In the genomic region with DNA sequence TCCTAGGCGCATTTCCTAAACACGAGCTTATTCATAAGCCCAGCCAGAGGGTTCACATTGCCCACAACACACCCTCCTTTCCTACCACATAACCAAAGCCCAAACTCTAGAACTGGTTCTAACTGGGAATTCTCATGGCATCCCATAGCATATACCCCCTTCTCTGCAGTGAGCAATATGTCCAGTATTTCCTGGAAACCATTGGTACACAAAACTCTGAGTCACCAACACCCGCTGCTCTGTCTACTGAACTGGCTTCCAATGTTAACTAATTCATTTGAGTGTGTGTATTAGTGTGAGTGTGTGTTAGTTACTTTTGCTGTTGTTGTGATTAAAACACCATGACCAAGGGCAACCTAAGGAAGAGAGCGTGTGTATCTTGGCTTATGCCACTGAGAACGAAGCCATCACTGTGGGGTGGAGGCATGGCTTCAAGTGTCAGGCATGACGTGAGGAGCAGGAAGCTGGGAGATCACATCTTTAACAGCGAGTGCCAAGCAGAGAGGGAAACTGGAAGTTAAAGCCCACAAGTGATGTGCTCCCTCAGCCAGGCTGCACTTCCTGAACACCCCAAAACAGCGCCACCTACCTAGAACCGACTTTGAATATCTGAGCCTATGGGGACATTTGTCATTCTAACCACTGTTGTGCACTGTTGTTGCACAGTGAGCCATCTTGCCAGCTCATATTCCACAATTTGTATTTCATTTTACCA, we compare ENCODE assay signal across 34 mouse cellular contexts. TPM values are rescaled to one million over a fixed set of nuclear protein-coding genes. Genes with fewer than 3 reads are reported as not detected.
A peak's percentile ranks its signal among the peaks of the same experiment; 100 is the strongest.
DNase-seq lines count a peak whose midpoint lies in the region; ATAC-seq and TF ChIP-seq lines count a peak whose summit lies in the region.
"Had no signal": no experiment of that assay in that cellular context is flagged by ENCODE, and none has a peak within 500 bp of the region (broad histone marks: within the 10 kb centered on the region; RNA-seq: fewer than 3 reads in every experiment).

No protein-coding gene starts in this region.

- no peak for TF ChIP-seq EP300 in liver, embryonic 14.5 days (IDR thresholded peaks at IDR 0.05; ENCODE audit: low read depth)
- no peak for TF ChIP-seq EP300 in ES-Bruce4 (IDR thresholded peaks at IDR 0.05; ENCODE audit: insufficient read depth, low read depth, low read length)

- H3K4me3 ChIP-seq in liver, embryonic 14.5 days (ENCODE audit: insufficient read depth in 1 of 2, low read depth in 2 of 2, low read length in 2 of 2), result no peak overlapping the region
- H3K4me3 ChIP-seq in ES-Bruce4 (ENCODE audit: low read depth, low read length), result no peak overlapping the region
- H3K4me3 ChIP-seq: embryonic facial prominence, embryonic 15.5 days; heart, adult 2 months; heart, embryonic 13.5 days; hindbrain, embryonic 12.5 days; left cerebral cortex, adult 2 months; limb, embryonic 15.5 days had no signal

- H3K4me1 ChIP-seq in liver, embryonic 14.5 days (replicated peaks; ENCODE audit: control insufficient read depth in 2 of 2, insufficient read depth in 2 of 2, low read length in 1 of 2), result no peaks in the 10 kb centered on the region
- H3K4me1 ChIP-seq in ES-Bruce4 (ENCODE audit: control insufficient read depth, insufficient read depth, low read length), result peaks cover 5% of the 10 kb centered on the region
- H3K4me1 ChIP-seq: heart, embryonic 13.5 days had no signal

- H3K36me3 ChIP-seq in liver, embryonic 14.5 days (replicated peaks; ENCODE audit: control insufficient read depth, insufficient read depth, low read depth), result no peaks in the 10 kb centered on the region
- H3K36me3 ChIP-seq in ES-Bruce4 (ENCODE audit: control insufficient read depth, insufficient read depth, low read length, poor library complexity, severe bottlenecking), result no peaks in the 10 kb centered on the region
- H3K36me3 ChIP-seq: embryonic facial prominence, embryonic 15.5 days; heart, embryonic 13.5 days; hindbrain, embryonic 12.5 days; limb, embryonic 15.5 days had no signal

- H3K4me2 ChIP-seq in liver, embryonic 14.5 days (ENCODE audit: low read depth), result no peak overlapping the region
- H3K4me2 ChIP-seq: embryonic facial prominence, embryonic 15.5 days; heart, embryonic 13.5 days; hindbrain, embryonic 12.5 days; limb, embryonic 15.5 days had no signal

- H3K27me3 ChIP-seq in liver, embryonic 14.5 days (ENCODE audit: control insufficient read depth, insufficient read depth, low read length), result no peaks in the 10 kb centered on the region
- no peaks in the 10 kb centered on the region for H3K27me3 ChIP-seq in ES-Bruce4 (ENCODE audit: control insufficient read depth, insufficient read depth, low read length, poor library complexity, severe bottlenecking)

- DNase-seq in liver, embryonic 14.5 days (ENCODE audit: low read depth in 3 of 3, low spot score in 3 of 3), result no peak
- DNase-seq in liver, result no peak
- no peak for DNase-seq in lung, postnatal 25 days (ENCODE audit: low spot score)
- DNase-seq in adrenal gland, adult 8-10 months, result no peak
- DNase-seq in layer of hippocampus, adult 9-11 months, result no peak
- DNase-seq: cerebellum, adult 2 months; cerebellum, postnatal 36 days; gastrocnemius, postnatal 25 days; heart, adult 2 months; heart, postnatal 14 days; kidney, adult 11 months; left cerebral cortex, postnatal 4 days; lung, adult 2 months; lung, postnatal 14 days; right cerebral cortex, postnatal 14 days; spleen, adult 18-20 months; thymus, postnatal 36 days had no signal

- TF ChIP-seq POLR2A in ES-Bruce4 (IDR thresholded peaks at IDR 0.05; ENCODE audit: insufficient read depth, low read length), result no peak

- no peak overlapping the region for H3K27ac ChIP-seq in liver, embryonic 14.5 days
- H3K27ac ChIP-seq in ES-Bruce4 (ENCODE audit: insufficient read depth, low read length), result no peak overlapping the region
- H3K27ac ChIP-seq: embryonic facial prominence, embryonic 15.5 days; heart, adult 2 months; heart, embryonic 13.5 days; hindbrain, embryonic 12.5 days; left cerebral cortex, adult 2 months; limb, embryonic 15.5 days had no signal

- WGBS in liver, embryonic 14.5 days (ENCODE audit: insufficient replicate concordance), result 61% methylated on average over 9 of the region's 9 CpGs

- no peaks in the 10 kb centered on the region for H3K9me3 ChIP-seq in liver, embryonic 14.5 days (ENCODE audit: control insufficient read depth, low read length)
- H3K9me3 ChIP-seq in ES-Bruce4 (replicated peaks; ENCODE audit: control insufficient read depth, insufficient read depth, low read length, poor library complexity, severe bottlenecking), result no peaks in the 10 kb centered on the region
- H3K9me3 ChIP-seq: embryonic facial prominence, embryonic 15.5 days; heart, embryonic 13.5 days; hindbrain, embryonic 12.5 days; limb, embryonic 15.5 days had no signal

- ATAC-seq in liver, embryonic 14.5 days (ENCODE audit: insufficient read depth), result no peak
- ATAC-seq in granulocyte monocyte progenitor cell, adult 5-6 weeks (replicated peaks; ENCODE audit: poor library complexity, severe bottlenecking), result peak; percentile 65
- ATAC-seq in neutrophil, adult 5-6 weeks (ENCODE audit: extremely low read depth, insufficient number of reproducible peaks, low FRiP score, poor library complexity, severe bottlenecking), result peak; percentile 23; the same call in 1 of the 2 replicates
- ATAC-seq: forebrain, embryonic 16.5 days; Patski had no signal

- TF ChIP-seq CTCF in liver, embryonic 14.5 days (IDR thresholded peaks at IDR 0.05; ENCODE audit: low read depth), result peak; percentile 17; the same call in 1 of the 2 replicates
- TF ChIP-seq CTCF in ES-Bruce4 (IDR thresholded peaks at IDR 0.05; ENCODE audit: low read depth, low read length), result peak; percentile 37

- no peak overlapping the region for H3K9ac ChIP-seq in liver, embryonic 14.5 days (replicated peaks)
- no peak overlapping the region for H3K9ac ChIP-seq in ES-Bruce4 (ENCODE audit: low read depth, poor library complexity, severe bottlenecking)
- H3K9ac ChIP-seq: embryonic facial prominence, embryonic 15.5 days; heart, embryonic 13.5 days; hindbrain, embryonic 12.5 days; limb, embryonic 15.5 days had no signal

RNA-seq across cellular contexts. Expression of a gene that starts 11.6 kb away (rescaled TPM):
- polyA plus RNA-seq in liver, embryonic 14.5 days (2012; rRNA removed), result not detected in 2 replicates
- polyA plus RNA-seq in liver, embryonic 14.5 days (2014; fragmentation: Nextera tagmentation; extraction: Ambion mirVana), result not detected in 2 replicates
- 0.55 TPM in 1 of 2 replicates, not detected in the other for polyA plus RNA-seq in ES-Bruce4 (2011; ENCODE audit: insufficient read depth, insufficient read length, low read depth, missing spikeins)
- not detected in 2 replicates for total RNA-seq in granulocyte monocyte progenitor cell, adult 5-6 weeks (2014; fragmentation: Nextera tagmentation)
- total RNA-seq in granulocyte monocyte progenitor cell, adult 5-6 weeks (2017), result not detected in 2 replicates
- total RNA-seq in neutrophil, adult 5-6 weeks (2017), result 0.58 and 0.98 TPM in 2 replicates
- not detected for total RNA-seq in adrenal gland, adult 8-10 months (2022)
- total RNA-seq: adrenal gland, adult 18-20 months; gastrocnemius, postnatal 25 days; heart, adult 2 months; heart, postnatal 14 days; layer of hippocampus, postnatal 10 days; left cerebral cortex, adult 2 months had no signal
- polyA plus RNA-seq: C2C12; cerebellum, adult 2 months; embryonic facial prominence, embryonic 15.5 days; heart, adult 2 months; heart, embryonic 13.5 days; kidney, embryonic 16.5 days; lung, adult 2 months; neural tube, embryonic 11.5 days; Patski; testis, adult 2 months had no signal

RNA-seq across cellular contexts. Expression of a gene that starts 37.0 kb away (rescaled TPM):
- 3.9 and 4.3 TPM in 2 replicates for polyA plus RNA-seq in liver, embryonic 14.5 days (2012; rRNA removed)
- 3.6 and 4.2 TPM in 2 replicates for polyA plus RNA-seq in liver, embryonic 14.5 days (2014; fragmentation: Nextera tagmentation; extraction: Ambion mirVana)
- polyA plus RNA-seq in ES-Bruce4 (2011; ENCODE audit: insufficient read depth, insufficient read length, low read depth, missing spikeins), result 7.9 and 9.7 TPM in 2 replicates
- total RNA-seq in granulocyte monocyte progenitor cell, adult 5-6 weeks (2014; fragmentation: Nextera tagmentation), result 17.0 and 28.1 TPM in 2 replicates
- 11.9 and 15.3 TPM in 2 replicates for total RNA-seq in granulocyte monocyte progenitor cell, adult 5-6 weeks (2017)
- total RNA-seq in neutrophil, adult 5-6 weeks (2017), result 115 and 128 TPM in 2 replicates
- 10 to 100 TPM; 13.4 to 29.5 (median 19.3) TPM for total RNA-seq in adrenal gland, adult 8-10 months (2022)

RNA-seq across cellular contexts. Expression of a gene that starts 44.7 kb away (rescaled TPM):
- polyA plus RNA-seq in liver, embryonic 14.5 days (2012; rRNA removed), result 1.5 and 1.6 TPM in 2 replicates
- polyA plus RNA-seq in liver, embryonic 14.5 days (2014; fragmentation: Nextera tagmentation; extraction: Ambion mirVana), result 2.2 and 2.8 TPM in 2 replicates
- polyA plus RNA-seq in ES-Bruce4 (2011; ENCODE audit: insufficient read depth, insufficient read length, low read depth, missing spikeins), result 34.8 and 37.0 TPM in 2 replicates
- 3.5 and 3.8 TPM in 2 replicates for total RNA-seq in granulocyte monocyte progenitor cell, adult 5-6 weeks (2014; fragmentation: Nextera tagmentation)
- total RNA-seq in granulocyte monocyte progenitor cell, adult 5-6 weeks (2017), result 5.1 and 6.1 TPM in 2 replicates
- 0.23 and 0.25 TPM in 2 replicates for total RNA-seq in neutrophil, adult 5-6 weeks (2017)
- total RNA-seq in adrenal gland, adult 8-10 months (2022), result under 1 TPM; 0.14 to 0.48 (median 0.24) TPM
- total RNA-seq: adrenal gland, adult 18-20 months; gastrocnemius, postnatal 25 days; heart, adult 2 months; heart, postnatal 14 days; layer of hippocampus, postnatal 10 days; left cerebral cortex, adult 2 months; left cerebral cortex, postnatal 4 days; midbrain, postnatal 0 days had no signal
- polyA plus RNA-seq: C2C12; forebrain, embryonic 16.5 days; heart, adult 2 months; kidney, embryonic 16.5 days; lung, adult 2 months; midbrain, postnatal 0 days; Patski had no signal

RNA-seq across cellular contexts. Expression of a gene that starts 59.6 kb away (rescaled TPM):
- polyA plus RNA-seq in liver, embryonic 14.5 days (2012; rRNA removed), result 0.11 TPM in 2 replicates
- polyA plus RNA-seq in liver, embryonic 14.5 days (2014; fragmentation: Nextera tagmentation; extraction: Ambion mirVana), result not detected in 2 replicates
- 3.6 and 3.8 TPM in 2 replicates for polyA plus RNA-seq in ES-Bruce4 (2011; ENCODE audit: insufficient read depth, insufficient read length, low read depth, missing spikeins)
- not detected in 2 replicates for total RNA-seq in granulocyte monocyte progenitor cell, adult 5-6 weeks (2014; fragmentation: Nextera tagmentation)
- total RNA-seq in granulocyte monocyte progenitor cell, adult 5-6 weeks (2017), result not detected in 2 replicates
- not detected in 2 replicates for total RNA-seq in neutrophil, adult 5-6 weeks (2017)
- total RNA-seq in adrenal gland, adult 8-10 months (2022), result 10 to 100 TPM in 2 of 4 experiments, 1 to 10 TPM in 2; 7.4 to 14.4 (median 10.0) TPM
- polyA plus RNA-seq: Patski had no signal
